Mouse (Mus musculus): Measurements from ENCODE around the gene Nfil3.

DNA sequence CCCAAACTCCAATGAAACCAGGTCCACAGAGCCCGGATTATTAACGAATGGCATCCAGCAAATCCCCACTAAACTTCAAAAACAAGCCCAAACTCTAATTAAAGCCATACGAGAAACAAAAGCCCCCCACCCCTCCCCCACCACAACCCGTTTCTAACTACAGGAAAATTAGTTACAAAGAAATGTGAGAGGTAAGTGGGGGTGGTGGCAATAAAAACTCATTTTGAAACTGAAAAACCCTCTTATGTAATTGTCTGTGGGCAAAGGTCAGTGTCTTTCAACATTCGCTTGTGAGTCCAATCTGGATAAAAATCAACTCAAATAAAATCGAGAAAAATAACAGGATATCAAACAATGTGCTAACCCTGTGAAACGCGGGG lies 4.8 kb downstream of the Nfil3 start:
- TF ChIP-seq EP300 (IDR thresholded peaks at IDR 0.05; ENCODE audit: low read length), result peak; percentile 81
- TF ChIP-seq POLR2A (IDR thresholded peaks at IDR 0.05; ENCODE audit: low read depth, low read length), result no peak
- peak; percentile 88 for TF ChIP-seq JUN (IDR thresholded peaks at IDR 0.05; ENCODE audit: insufficient read depth, low read depth, low read length)
- TF ChIP-seq ZMIZ1 (IDR thresholded peaks at IDR 0.05; ENCODE audit: low read depth, low read length), result no peak
- no peak for TF ChIP-seq CTCF (conservative IDR thresholded peaks at IDR 0.05 in 1 of 2, IDR thresholded peaks at IDR 0.05 in 1 of 2; ENCODE audit: low read depth in 2 of 2, low read length in 2 of 2)
- no peak for TF ChIP-seq ELF1 (IDR thresholded peaks at IDR 0.05; ENCODE audit: low read depth, low read length)
- TF ChIP-seq MEF2A (IDR thresholded peaks at IDR 0.05; ENCODE audit: borderline replicate concordance, low read depth, low read length), result no peak
- TF ChIP-seq E2F4 (IDR thresholded peaks at IDR 0.05; ENCODE audit: insufficient replicate concordance, low read depth, low read length), result no peak
- TF ChIP-seq NRF1 (IDR thresholded peaks at IDR 0.05; ENCODE audit: low read depth, low read length), result no peak
- TF ChIP-seq CHD2 (IDR thresholded peaks at IDR 0.05; ENCODE audit: low read length), result peak; percentile 90
- TF ChIP-seq ZKSCAN1 (IDR thresholded peaks at IDR 0.05; ENCODE audit: borderline replicate concordance, low read depth, low read length), result no peak
- TF ChIP-seq CHD1 (IDR thresholded peaks at IDR 0.05; ENCODE audit: low read depth, low read length), result no peak
- TF ChIP-seq BHLHE40 (IDR thresholded peaks at IDR 0.05; ENCODE audit: low read depth, low read length), result peak; percentile 86
- TF ChIP-seq MYC (IDR thresholded peaks at IDR 0.05; ENCODE audit: low read depth, low read length), result no peak
